Mouse (Mus musculus) spleen, adult 2 months (tissue): ENCODE results near the gene Nphp3.

ENCODE experiments used
- CTCF ChIP-seq: fragments of 200-500 bp; IDR thresholded peaks from 2 replicates; pipeline ENCODE4 v1.5.1; 2011; ENCODE audit warnings: mild to moderate bottlenecking, inconsistent platforms; ENCODE audit not compliant: insufficient read depth, insufficient read length, insufficient replicate concordance; ENCODE audit errors: extremely low read depth
- POLR2A ChIP-seq: fragments of 200-500 bp; IDR thresholded peaks from 2 replicates; pipeline ENCODE4 v1.6.1; 2011; ENCODE audit warnings: low read depth, low read length, inconsistent platforms

GRCm38 (mm10) chr9:104014526-104014925 is 12.2 kb downstream of the Nphp3 start:
- no peak for TF ChIP-seq CTCF
- TF ChIP-seq POLR2A = no peak
